ENCODE assay signal across 8 mouse cellular contexts in the genomic region with DNA sequence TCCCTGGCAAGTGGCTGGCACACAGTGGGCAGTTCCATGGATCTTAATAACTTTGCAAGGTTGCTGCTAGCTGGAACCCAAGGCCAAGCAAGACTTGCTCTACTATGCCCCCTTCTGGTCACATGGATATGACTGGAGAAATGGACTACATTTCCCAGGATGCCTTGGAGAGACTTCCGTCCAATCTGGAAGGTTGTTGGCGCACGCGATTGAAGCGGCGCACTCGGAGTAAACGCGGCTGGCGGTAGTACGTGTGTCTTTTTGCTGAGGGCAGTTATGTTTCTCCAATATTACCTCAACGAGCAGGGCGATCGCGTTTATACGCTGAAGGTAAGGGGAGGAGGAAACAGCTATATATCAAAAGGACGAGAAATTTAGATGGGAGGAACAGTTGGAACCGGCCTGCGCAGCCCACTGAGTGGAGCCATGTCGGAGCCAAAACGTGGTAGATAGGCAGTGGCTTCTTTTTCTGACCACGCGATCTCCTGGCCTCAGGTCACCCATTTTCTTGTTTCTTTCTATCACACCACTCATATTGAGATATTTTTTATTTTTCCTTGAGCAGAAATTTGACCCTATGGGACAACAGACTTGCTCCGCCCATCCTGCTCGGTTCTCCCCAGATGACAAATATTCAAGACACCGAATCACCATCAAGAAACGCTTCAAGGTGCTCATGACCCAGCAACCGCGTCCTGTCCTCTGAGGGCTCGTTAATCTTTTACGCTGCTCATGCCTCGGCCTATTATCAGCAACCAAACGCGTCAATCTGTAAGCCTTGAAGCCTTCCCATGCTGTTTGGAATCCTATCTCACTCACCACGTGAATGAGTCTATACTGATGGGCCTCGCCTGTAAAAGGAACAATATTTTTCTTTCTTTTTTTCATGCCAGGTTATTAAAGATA. TPM values are rescaled to one million over a fixed set of nuclear protein-coding genes. Genes with fewer than 3 reads are reported as not detected.
A peak's percentile ranks its signal among the peaks of the same experiment; 100 is the strongest.
DNase-seq lines count a peak whose midpoint lies in the region; ATAC-seq and TF ChIP-seq lines count a peak whose summit lies in the region.

A gene (plus strand): TSS at position 179 of the 906 bp plus-strand sequence.

- no peak within 1 kb of the TSS for H3K27ac ChIP-seq in cortical plate, adult 2 months (ENCODE audit: insufficient read depth, low read length)

- peak; percentile 99 for TF ChIP-seq POLR2A in cortical plate, adult 2 months (IDR thresholded peaks at IDR 0.05; ENCODE audit: extremely low read depth, insufficient read depth, low read length)

- ATAC-seq in megakaryocyte progenitor cell, adult 5-6 weeks (replicated peaks; ENCODE audit: poor library complexity): peak; percentile 56

- TF ChIP-seq CTCF in cortical plate, adult 2 months (IDR thresholded peaks at IDR 0.05; ENCODE audit: extremely low read depth, insufficient read depth, low read length): peak; percentile 83

- DNase-seq in adipocyte (ENCODE audit: low spot score): peak; percentile 94
- DNase-seq in gastrocnemius, postnatal 10 days: peak; percentile 70
- peak; percentile 93 for DNase-seq in induced T-regulatory cell, adult 2 months (ENCODE audit: low read depth)
- DNase-seq in left cerebral cortex, adult 9 months (ENCODE audit: low spot score in 2 of 2): peak; percentile 76 to 95
- DNase-seq in right cerebral cortex, postnatal 14 days: peak; percentile 80
- DNase-seq in yolk sac, embryonic 10.5 days (ENCODE audit: low spot score): peak; percentile 86

- H3K4me1 ChIP-seq in cortical plate, adult 2 months (ENCODE audit: control insufficient read depth, insufficient read depth, low read length): no peaks in the 10 kb centered on the region; the same call in 1 of the 2 replicates

- peak within 1 kb of the TSS; percentile 51 for H3K4me3 ChIP-seq in cortical plate, adult 2 months (ENCODE audit: insufficient read depth, low read length)

RNA-seq across cellular contexts. Expression of the gene that starts here (rescaled TPM):
- 92.6 and 101 TPM in 2 replicates for polyA plus RNA-seq in cortical plate, adult 2 months (2012; rRNA removed)
- total RNA-seq in gastrocnemius, postnatal 10 days (2021): 10 to 100 TPM; 56.0 to 60.4 TPM
- 153 and 154 TPM in 2 replicates for total RNA-seq in megakaryocyte progenitor cell, adult 5-6 weeks (2015)
- total RNA-seq in megakaryocyte progenitor cell, adult 5-6 weeks (2017): 182 and 256 TPM in 2 replicates
